Mouse (Mus musculus) kidney, embryonic 15.5 days (tissue): ENCODE results near the gene Hint1. TPM values are rescaled to one million over a fixed set of nuclear protein-coding genes. Genes with fewer than 3 reads are reported as not detected.

Experiments
- ATAC-seq: fragments of 200-750 bp; cut with Nextera tagmentation; replicated peaks from 2 replicates; pipeline ENCODE4 v1.8.0; 2017; ENCODE audit warnings: moderate TSS enrichment; ENCODE audit not compliant: low FRiP score
- H3K27ac ChIP-seq: fragments of 300-500 bp; sonication (generic); 2 replicates; pipeline ENCODE4 v1.5.1; 2015; ENCODE audit warnings: mild to moderate bottlenecking, inconsistent platforms
- H3K27me3 ChIP-seq: fragments of 300-500 bp; sonication (generic); 2 replicates; pipeline ENCODE4 v1.6.1; 2015; ENCODE audit warnings: inconsistent platforms
- H3K36me3 ChIP-seq: fragments of 300-500 bp; sonication (generic); 2 replicates; pipeline ENCODE4 v1.6.1; 2015; ENCODE audit warnings: inconsistent platforms
- H3K4me1 ChIP-seq: fragments of 300-500 bp; sonication (generic); 2 replicates; pipeline ENCODE4 v1.6.1; 2015; ENCODE audit warnings: inconsistent platforms
- H3K4me2 ChIP-seq: fragments of 300-500 bp; sonication (generic); 2 replicates; pipeline ENCODE4 v1.6.1; 2015; ENCODE audit warnings: moderate library complexity, mild to moderate bottlenecking, inconsistent platforms
- H3K4me3 ChIP-seq: fragments of 300-500 bp; sonication (generic); replicated peaks from 2 replicates; pipeline ENCODE4 v1.5.1; 2015; ENCODE audit warnings: mild to moderate bottlenecking, inconsistent platforms
- H3K9ac ChIP-seq: fragments of 300-500 bp; sonication (generic); 2 replicates; pipeline ENCODE4 v1.6.1; 2015; ENCODE audit warnings: mild to moderate bottlenecking, inconsistent platforms
- H3K9me3 ChIP-seq: fragments of 300-500 bp; sonication (generic); replicated peaks from 2 replicates; pipeline ENCODE4 v1.6.1; 2016; ENCODE audit warnings: inconsistent platforms
- WGBS: fragments of 180-500 bp; shearing (Covaris S2); methylation state at CpG from one replicate; pipeline ENCODE4 v1.1.7; 2015; ENCODE audit warnings: mixed read lengths; 5-methylcytosine and 5-hydroxymethylcytosine counted together
- polyA plus RNA-seq: library from polyadenylated mRNA; unstranded; fragments of >200 nt; fragmentation: Nextera tagmentation; extraction: Ambion mirVana; gene quantifications from 2 replicates; pipeline ENCODE4 v1.2.1, GENCODE M21; 2015

Hint1 gene
- polyA plus RNA-seq, 1 experiment from 2014 or later, result 683 TPM

DNA sequence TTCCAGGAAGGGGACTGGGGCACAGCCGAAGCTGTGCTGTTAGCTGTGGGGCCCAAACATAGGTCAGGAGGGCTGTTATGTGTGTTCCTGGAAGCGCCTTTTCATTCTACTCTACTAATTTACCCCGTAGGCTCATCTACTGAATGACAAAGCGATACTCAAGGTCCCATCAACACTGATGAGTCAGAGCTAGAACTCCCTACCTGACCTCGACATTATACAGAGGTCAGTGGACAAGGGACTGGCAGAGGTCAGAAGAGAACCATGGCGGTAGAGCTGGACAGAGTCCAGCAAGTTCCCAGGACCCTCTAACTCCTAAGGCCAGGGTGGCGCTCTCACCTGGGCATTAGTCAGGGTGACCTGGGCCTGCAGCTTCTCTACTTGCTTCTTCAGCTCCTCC, 51.3 kb downstream of the Hint1 start:
- Histone ChIP-seq H3K4me3 (no peak overlapping the region), H3K4me2 (no peak overlapping the region), H3K9me3 (no peaks in the 10 kb centered on the region), H3K9ac (no peak overlapping the region), H3K27me3 (no peaks in the 10 kb centered on the region), H3K36me3 (peaks cover 84% of the 10 kb centered on the region), H3K4me1 (peaks cover 10% of the 10 kb centered on the region), H3K27ac (no peak overlapping the region)
- ATAC-seq, result no peak
- WGBS, result 91% methylated on average over 7 of the region's 7 CpGs

DNA sequence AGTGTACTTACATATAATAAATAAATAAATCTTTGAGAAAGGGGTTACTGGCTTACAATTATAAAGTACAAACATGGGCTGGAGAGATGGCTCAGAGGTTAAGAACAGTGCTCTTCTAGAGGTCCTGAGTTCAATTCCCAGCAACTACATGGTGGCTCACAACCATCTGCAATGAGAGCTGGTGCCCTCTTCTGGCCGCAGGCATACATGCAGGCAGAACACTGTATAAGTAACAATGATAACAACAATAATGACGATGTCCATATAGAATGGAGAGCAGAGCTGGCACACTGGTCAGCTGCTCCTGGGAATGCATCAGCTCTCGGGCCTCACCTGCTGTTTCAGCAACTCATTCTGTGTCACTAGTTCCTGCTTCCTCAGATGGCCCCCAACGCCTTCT, 52.1 kb downstream of the Hint1 start:
- peaks cover 17% of the 10 kb centered on the region for H3K4me1 ChIP-seq
- H3K4me2 ChIP-seq, result no peak overlapping the region
- peaks cover 85% of the 10 kb centered on the region for H3K36me3 ChIP-seq
- H3K27ac ChIP-seq, result no peak overlapping the region
- H3K9ac ChIP-seq, result no peak overlapping the region
- H3K4me3 ChIP-seq, result no peak overlapping the region
- no peak for ATAC-seq
- no peaks in the 10 kb centered on the region for H3K9me3 ChIP-seq
- 88% methylated on average over 4 of the region's 4 CpGs for WGBS
- H3K27me3 ChIP-seq, result no peaks in the 10 kb centered on the region

Other genes with a start within 250 kb of the Hint1 start
- 88.9 and 89.2 TPM in 2 replicates for gene Cdc42se2, start 78.7 kb upstream of the Hint1 start, polyA plus RNA-seq
- 5.3 and 8.6 TPM in 2 replicates for gene Lyrm7, start 5.5 kb upstream of the Hint1 start, polyA plus RNA-seq
- 156 and 157 TPM in 2 replicates for gene Gpx3, start 36.1 kb downstream of the Hint1 start, polyA plus RNA-seq
- 16.8 and 20.7 TPM in 2 replicates for gene Tnip1, start 96.5 kb downstream of the Hint1 start, polyA plus RNA-seq
- gene Anxa6, start 167.1 kb downstream of the Hint1 start, polyA plus RNA-seq, result 201 and 233 TPM in 2 replicates
- gene Ccdc69, start 211.7 kb downstream of the Hint1 start, polyA plus RNA-seq, result 3.2 and 3.3 TPM in 2 replicates
- gene Gm2a, start 231.7 kb downstream of the Hint1 start, polyA plus RNA-seq, result 32.7 and 32.9 TPM in 2 replicates